Mouse (Mus musculus) left cerebral cortex, postnatal 10 days (tissue): ENCODE results near the gene Stat2. TPM values are rescaled to one million over a fixed set of nuclear protein-coding genes. Genes with fewer than 3 reads are reported as not detected.

ENCODE experiments used
- DNase-seq, 2 experiments: peaks; one replicate each; pipeline ENCODE4 v3.0.0; 2021 to 2022; ENCODE audit warnings: low spot score in 2 of 2, mixed read lengths in 1 of 2; ENCODE audit errors: extremely low spot score in 1 of 2
- intact Hi-C: fragments of 180-260 bp; cut with DNase I; formaldehyde crosslinking; loops from one replicate; pipeline ENCODE4 v1.15.1; 2025
- total RNA-seq, 2 experiments: library from RNA; stranded (reverse); gene quantifications; 2 replicates each; pipeline ENCODE4 v1.2.3; 2021

The Stat2 gene
- 10 to 100 TPM; 20.2 to 26.0 TPM for total RNA-seq

DNA sequence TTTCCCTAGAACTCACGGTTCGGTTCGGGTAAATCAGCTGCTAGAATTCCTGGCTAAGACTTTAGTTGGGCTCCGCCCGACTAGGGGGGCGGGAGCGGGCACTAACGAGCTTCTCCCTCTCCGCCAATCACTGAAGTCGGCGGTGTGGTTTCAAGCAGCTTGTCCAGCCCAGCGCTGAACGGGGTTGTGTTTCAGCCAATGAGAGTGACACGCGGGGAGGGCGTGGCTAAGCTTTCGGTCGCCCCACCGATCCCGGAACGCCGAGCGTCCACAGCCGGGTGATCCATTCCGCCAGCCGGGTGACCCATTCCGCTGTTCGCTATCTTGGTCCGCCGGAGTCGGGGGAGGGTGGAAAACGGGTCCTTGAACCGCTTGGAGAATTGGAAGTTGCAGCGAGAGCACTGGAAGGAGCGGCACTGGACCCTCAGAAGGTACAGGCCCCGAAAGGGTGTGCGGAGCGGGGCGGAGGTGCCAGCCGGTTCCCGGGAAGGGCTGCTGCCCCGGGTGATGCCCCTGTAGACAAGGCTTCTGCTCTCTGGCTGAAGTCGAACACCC lies at the start of gene Stat2:
Gene Stat2 (plus strand): TSS at position 273 of the 555 bp plus-strand sequence.
- intact Hi-C loops: no loop called here

DNA sequence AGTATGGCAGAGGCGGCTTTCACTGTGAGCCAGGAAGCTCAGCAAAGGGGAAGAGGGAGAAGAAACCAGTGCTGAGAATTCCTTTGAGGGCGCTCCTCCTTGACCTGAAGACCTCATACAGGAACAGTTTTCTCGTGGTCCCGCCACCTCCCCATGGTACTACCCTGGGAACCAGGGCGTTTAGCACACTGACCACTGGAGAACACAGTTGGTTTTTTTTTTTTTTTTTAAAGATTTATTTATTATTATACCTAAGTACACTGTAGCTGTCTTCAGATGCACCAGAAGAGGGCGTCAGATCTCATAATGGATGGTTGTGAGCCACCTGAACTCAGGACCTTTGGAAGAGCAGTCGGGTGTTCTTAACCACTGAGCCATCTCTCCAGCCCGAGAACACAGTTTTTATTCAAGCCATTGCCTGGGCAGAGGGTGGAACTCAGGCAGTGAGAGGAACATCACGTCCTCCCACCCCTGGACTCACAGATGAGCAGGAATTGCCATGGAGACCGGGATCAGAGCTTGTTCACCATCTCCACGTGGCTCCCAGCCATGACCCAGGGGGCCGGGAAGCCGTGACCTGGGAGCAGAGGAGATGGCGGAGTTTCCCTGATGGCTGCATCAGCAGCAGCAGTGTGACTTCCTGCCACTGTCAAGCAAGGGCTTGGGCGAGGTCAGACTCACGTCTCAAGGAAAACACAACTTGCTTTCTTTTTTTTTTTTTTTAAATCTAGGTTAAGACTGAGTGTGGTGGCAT lies 48.6 kb upstream of the Stat2 start:
- DNase-seq: no peak
- intact Hi-C loops: no loop called here

More for the DNA sequence above, at the start of gene Stat2:
- peak; percentile 97 to 99 for DNase-seq

DNA sequence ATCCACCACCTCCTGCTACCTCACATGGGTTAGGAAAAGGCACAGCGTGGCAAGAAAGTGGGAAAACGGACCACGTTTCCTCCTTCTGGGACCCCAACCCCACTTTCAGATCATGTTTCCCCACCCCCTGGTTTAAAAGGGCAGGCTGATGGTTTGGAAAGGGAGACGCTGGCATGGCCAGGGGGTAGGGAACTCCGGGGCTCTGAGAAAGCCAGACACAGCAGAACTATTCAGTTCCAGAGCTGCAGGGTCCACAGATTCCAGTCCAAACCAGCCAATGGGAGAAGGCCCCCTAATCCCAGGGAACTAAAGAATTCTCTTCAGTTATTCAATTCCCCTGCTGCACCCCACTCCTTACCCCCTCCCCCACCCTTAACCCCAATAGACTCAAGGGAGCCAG lies 45.3 kb upstream of the Stat2 start:
- intact Hi-C loops: no loop called here
- no peak for DNase-seq

DNA sequence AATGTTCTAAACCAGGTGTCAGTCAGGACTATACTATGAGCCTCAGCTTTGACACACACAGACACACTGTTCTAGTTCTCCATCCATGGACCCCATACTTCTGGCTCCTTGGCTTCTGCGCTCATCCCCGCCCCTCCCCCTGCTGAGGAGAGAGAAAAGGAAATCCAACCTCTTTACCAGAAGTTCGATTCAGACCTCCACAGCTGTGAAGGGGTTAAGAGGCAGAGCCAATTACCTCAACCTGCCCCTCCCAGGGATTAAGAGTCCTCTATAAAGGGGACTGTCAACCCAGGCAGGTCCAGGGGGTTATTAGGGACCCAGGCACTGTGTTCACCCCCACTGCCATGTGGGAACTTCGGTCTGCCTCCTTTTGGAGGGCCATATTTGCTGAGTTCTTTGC lies 44.8 kb upstream of the Stat2 start, which contains the start of gene Mip:
Gene Mip (plus strand): TSS at position 301 of the 400 bp plus-strand sequence.
- intact Hi-C loops: no loop called here
- DNase-seq: no peak

DNA sequence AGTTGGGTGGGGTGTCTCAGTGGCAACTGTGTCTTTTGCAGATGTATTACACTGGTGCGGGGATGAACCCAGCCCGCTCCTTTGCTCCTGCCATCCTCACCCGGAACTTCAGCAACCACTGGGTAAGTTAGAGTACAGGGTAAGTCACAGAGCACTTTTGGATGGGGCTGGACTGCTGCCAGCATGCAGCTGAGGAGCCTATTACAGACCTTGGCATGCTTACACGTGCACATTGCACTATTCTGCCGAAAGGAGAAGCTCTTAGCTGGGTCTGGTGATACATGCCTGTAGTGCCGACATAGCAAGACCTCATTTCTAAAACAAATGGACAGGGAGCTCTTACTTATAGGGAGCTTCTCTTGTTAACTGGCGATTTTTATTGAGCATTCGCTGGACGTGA lies 42.8 kb upstream of the Stat2 start:
- DNase-seq: no peak

DNA sequence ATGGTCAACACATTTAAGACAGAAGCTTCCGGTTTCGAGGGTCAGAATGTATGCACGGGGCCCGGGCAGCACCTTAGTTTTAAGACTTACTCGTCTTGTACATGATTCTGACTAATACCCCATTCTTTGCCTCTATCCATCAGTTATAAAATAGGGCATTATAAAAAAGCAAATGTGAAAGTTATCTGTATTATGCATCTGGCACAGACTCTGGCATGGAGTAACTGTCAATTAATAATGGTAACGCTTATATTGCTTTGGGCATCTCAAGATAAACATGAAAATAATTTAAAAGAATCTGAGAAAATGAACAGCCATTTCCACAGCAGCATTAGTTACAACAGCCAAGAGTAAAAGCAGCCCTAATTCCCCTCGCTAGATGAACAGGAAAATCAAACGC lies 42.4 kb upstream of the Stat2 start:
- intact Hi-C loops: no loop called here
- DNase-seq: no peak

More for the DNA sequence above, 42.8 kb upstream of the Stat2 start:
- intact Hi-C loops: no loop called here

DNA sequence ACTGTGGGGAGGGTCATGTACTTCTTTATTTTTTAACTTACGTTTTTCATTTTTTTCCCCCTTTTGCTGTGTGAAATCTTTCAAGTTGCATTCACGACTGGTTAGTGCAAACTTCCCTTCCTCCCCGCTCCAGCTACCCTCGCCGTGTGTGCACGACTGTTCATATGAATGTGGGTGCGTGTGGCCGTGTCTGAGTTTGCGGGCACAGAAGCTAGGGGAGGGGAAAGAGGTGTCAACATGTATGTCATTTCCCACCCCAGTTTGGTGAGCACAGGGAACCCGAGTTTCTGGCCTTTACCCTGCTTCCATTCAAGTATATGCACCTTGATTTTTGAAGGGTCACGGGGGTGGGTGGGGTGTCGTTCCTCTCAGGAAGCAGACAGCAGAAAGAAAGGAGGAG lies 39.8 kb upstream of the Stat2 start:
- intact Hi-C loops: no loop called here
- no peak for DNase-seq

DNA sequence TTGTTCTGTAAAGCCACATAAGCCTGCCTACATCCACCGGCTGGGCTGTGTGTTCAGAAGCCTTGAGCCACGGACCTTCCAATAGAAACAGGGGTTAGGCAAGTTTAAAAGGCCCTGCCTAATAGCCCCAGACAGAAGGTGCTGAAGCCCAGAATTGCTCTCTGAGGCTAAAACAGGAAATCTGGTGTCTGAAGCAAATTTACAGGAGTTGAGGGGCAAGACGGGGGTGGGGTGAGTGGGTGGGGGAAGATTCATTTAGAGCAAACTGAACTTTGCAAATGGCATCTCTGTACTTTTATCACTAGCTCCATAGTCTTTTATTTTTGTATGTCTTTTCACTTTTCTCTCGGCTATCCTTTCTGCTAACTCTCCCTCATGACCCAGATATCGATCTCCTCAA lies 39.2 kb upstream of the Stat2 start:
- intact Hi-C loops: no loop called here

DNA sequence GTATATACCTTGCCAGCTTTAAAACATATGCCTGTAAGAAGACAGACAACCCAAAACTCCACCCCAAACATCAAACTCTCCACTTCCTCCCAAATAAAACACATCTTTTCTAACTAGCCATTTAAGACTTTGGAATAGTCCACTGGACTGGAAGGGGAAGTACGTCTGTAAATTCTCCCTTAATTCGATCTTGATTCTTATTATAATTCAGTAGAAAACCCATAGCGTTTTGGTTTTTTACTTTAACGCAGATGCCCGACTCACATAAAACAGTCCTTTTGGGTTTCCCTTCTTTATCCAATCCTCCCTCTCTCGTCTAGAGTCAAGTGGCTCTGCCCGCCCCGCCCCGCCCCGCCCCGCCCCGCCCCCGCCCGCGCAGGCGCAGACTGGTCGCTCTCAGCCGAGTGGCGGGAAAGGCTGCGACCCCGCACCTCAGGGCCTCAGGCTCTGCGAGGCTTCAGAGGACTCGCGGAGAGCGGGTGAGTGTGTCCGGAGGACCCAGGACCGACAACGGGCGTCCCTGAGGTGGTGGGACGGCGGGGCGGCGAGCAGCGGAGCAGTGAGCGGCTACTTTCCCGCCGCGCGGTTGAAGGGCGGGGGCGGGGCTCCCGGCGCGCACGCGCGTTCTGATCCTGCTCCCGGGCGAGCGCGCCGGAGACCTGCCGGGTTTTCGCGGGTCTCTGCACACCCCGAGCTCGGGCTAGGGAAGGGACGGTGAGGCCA lies 38.5 kb upstream of the Stat2 start, which contains the start of gene Timeless:
Gene Timeless (plus strand): TSS at position 369 of the 723 bp plus-strand sequence.
- intact Hi-C loops: no loop called here
- DNase-seq: peak; percentile 72 to 90

More for the DNA sequence above, 39.2 kb upstream of the Stat2 start:
- DNase-seq: no peak

DNA sequence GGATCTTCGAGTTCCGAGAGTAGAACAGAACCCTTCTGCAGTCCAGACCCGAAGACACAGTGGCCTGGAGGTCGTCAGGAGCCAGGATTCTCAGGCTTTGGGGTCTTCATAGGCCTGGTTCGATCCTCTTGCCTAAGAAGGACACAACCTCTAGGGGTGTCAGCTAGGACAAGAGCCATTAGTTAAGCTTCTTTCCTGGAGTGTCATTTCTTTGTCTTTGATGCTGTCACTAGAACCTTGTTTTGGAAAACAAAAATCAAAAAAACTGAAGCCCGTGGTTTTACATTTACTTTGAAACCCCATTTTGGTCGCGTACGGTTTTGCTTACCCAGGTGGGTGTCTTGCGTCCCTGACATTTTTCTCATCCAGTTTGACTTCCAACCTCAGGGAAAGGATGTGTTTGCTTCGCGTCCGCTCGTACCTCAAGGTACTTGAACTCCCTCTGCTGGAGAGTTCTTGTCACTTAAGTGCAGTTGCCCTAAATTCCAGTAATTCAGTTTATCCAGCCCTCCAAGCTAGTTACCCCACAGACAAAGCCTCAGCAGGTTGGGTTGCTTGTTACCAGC lies 37.9 kb upstream of the Stat2 start:
- intact Hi-C loops: no loop called here
- peak; percentile 57 to 66 for DNase-seq

DNA sequence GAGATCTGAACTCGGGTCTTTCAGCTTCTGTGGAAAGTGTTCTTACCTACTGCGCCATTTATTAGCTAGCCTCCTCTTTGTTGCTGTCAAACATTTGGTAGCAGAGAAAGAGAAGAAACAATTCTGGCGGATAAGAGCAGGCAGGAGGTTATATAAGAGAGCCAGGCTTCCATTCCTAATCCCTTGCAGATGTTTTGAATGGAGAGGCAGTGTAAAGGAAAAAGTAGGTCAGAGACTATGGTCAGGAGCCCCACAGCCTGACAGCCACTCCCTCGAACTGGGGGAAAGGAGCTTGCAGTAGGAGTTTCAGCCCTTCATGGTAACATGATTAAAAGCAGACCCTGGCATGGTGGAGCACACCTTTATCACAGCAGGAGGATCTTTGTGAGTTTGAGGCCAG lies 34.0 kb upstream of the Stat2 start:
- intact Hi-C loops: no loop called here
- no peak for DNase-seq

DNA sequence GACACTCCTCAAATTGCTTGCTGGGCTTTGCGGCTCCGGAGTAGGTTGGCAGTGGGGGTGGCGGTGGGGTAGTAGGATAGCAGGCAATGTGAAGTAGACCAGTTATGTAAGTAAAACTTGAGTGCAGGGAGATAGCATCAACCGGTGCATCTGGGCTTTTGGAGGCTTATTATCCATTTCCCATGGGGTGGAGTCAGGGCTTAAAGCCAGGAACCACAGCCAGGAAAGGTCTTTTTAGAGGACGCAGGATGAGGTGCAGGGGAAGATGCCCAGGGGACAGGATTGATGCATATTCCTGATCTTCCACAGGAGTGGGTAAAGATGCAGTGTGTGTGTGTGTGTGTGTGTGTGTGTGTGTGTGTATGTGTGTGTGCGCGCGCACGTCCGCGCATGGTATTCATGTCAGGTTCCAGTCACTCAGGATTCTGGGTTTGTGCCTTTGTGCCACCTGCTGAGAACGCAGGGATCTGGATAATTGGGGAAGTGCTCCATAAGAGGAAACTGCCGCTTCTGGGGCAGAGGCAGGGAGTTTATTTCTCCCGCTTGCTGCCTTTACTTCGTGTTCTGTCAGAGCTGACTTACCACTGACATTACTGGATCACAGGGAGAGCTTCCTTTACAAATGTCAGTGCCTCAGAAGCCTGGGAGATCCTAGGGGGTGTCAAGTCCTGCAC lies 32.4 kb upstream of the Stat2 start:
- DNase-seq: no peak
- intact Hi-C loops: no loop called here

DNA sequence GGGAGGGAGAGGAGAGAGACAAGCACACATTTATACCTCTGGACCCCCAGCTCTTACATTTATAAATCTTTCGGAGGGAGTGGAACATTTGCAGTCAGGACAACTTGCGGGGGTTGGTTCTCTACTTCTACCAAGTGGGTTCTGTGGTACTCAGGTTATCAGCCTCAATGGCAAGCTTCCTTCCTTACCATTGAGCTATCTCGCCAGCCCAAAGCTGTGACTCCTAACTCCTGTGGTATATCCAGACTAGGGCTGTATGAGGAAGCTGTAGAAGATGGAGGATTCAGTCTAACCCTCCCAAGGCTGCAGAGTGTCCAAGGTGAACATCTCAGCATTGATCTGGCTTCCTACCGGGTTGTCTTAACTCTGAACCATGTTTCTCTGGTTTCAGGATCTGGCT lies 31.2 kb upstream of the Stat2 start:
- no peak for DNase-seq
- intact Hi-C loops: no loop called here

DNA sequence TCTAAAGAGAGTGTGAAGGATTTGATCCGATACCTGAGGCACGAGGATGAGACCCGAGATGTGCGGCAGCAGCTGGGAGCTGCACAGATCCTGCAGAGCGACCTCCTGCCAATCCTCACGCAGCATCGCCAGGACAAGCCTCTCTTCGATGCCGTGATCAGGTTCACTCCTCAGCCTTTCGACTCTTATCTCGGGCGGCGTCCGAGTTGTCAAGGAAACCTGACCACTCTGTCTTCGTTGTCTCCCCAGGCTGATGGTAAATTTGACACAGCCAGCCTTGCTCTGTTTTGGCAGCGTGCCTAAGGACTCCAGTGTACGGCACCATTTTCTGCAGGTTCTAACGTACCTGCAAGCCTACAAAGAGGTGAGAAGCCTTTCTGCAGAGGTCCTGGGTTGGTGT lies 30.2 kb upstream of the Stat2 start:
- DNase-seq: no peak
- intact Hi-C loops: no loop called here

DNA sequence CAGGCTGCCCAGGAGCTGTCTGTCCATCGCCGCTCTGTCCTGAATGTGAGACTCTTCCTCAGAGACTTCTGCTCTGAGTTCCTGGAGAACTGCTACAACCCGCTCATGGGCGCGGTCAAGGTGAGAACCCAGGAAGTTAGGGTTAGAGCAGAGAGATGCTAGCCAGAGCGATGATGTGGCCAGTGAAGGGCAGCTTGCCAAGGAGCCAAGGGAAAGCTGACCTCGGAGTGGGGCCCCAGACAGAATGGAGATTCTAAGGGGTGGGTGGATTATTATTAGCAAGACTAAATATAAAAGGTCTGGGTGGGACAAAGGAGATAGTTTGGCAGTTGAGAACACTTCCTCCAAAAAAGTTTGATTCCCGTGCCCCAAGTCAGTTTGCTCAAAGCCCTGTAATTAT lies 27.1 kb upstream of the Stat2 start:
- intact Hi-C loops: no loop called here
- DNase-seq: no peak

DNA sequence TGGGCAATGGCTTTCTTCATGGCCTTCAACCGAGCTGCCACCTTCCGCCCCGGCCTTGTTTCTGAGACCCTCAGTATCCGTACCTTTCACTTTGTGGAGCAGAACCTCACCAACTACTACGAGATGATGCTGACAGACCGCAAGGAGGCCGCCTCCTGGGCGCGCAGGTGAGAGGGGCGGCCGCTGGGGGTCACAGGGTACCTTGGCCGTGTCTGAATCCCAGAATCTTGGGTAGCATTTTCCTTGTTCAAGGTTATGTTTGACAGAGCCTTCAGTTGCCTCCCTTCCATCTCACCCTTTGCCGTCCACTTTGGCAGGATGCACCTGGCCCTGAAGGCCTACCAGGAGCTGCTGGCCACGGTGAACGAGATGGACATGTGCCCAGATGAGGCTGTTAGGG lies 26.2 kb upstream of the Stat2 start:
- DNase-seq: no peak
- intact Hi-C loops: no loop called here

DNA sequence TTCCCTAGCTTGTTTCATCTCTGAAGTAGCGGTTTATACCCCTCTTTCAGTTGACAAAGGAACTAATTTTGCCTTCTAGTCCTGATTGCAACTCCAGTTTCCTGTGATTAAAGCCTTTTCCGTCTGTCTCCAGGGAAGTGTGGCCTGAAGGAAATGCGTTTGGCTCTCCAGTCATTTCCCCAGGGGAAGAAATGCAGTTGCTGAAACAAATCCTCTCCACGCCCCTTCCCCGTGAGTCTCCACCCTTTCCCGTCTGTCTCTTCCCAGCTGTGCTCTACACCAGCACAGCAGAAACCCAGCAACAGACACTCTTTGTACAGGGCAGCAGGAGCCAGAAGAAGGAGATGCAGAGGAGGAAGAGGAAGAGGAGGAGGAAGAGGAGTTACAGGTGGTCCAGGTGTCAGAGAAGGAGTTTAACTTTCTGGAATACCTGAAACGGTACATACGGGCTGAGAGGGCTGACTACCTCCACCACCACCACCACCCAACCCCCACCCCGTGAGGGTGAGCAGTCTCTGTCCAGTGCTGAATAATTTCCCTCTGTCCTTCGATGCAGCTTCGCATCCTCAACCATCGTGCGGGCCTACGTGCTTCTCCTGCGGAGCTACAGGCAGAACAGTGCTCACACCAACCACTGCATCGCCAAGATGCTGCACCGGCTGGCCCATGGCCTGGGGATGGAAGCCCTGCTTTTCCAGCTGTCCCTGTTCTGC lies 23.2 kb upstream of the Stat2 start:
- DNase-seq: peak in 1 of 2 experiments; percentile 78
- intact Hi-C loops: no loop called here

DNA sequence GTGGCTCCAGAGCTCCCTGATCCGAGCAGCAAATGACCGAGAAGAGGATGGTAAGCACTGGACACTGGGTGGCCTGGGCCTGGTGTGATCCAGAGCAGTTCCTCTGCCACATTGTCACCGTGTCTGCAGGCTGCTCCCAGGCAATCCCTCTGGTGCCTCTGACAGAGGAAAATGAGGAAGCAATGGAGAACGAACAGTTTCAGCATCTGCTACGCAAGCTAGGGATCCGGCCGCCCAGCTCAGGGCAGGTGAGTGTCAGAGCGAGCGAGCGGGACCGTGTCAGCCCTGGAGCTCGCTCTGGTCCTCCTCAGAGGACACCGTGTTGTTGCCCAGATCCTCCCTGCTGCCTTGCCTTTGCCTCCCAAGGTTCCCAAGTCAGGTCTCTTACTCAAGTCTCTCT lies 19.8 kb upstream of the Stat2 start:
- intact Hi-C loops: no loop called here
- DNase-seq: no peak
